In genomic region chr6:65034661-65035060, GRCm38 (mm10) we compare ENCODE assay signal across 26 mouse cellular contexts.
"Had no signal": no experiment of that assay in that cellular context is flagged by ENCODE, and none has a peak within 500 bp of the region (broad histone marks: within the 10 kb centered on the region; RNA-seq: fewer than 3 reads in every experiment).

No protein-coding gene starts in this region.

- H3K4me1 ChIP-seq: embryonic facial prominence, embryonic 10.5 days; embryonic facial prominence, embryonic 12.5 days; embryonic facial prominence, embryonic 13.5 days; embryonic facial prominence, embryonic 15.5 days; forebrain, embryonic 10.5 days; forebrain, embryonic 12.5 days; forebrain, embryonic 13.5 days; forebrain, embryonic 15.5 days; heart, embryonic 10.5 days had no signal

- H3K4me3 ChIP-seq: embryonic facial prominence, embryonic 10.5 days; embryonic facial prominence, embryonic 12.5 days; embryonic facial prominence, embryonic 13.5 days; embryonic facial prominence, embryonic 15.5 days; erythroblast, embryonic 14.5 days; forebrain, embryonic 10.5 days; forebrain, embryonic 12.5 days; forebrain, embryonic 13.5 days; forebrain, embryonic 15.5 days; gastrocnemius, adult 2 months; heart, adult 2 months; heart, embryonic 10.5 days had no signal

- H3K27ac ChIP-seq: embryonic facial prominence, embryonic 10.5 days; embryonic facial prominence, embryonic 12.5 days; embryonic facial prominence, embryonic 13.5 days; embryonic facial prominence, embryonic 15.5 days; forebrain, embryonic 10.5 days; forebrain, embryonic 12.5 days; forebrain, embryonic 13.5 days; forebrain, embryonic 15.5 days; gastrocnemius, adult 2 months; heart, adult 2 months; heart, embryonic 10.5 days had no signal

- H3K9ac ChIP-seq: embryonic facial prominence, embryonic 12.5 days; embryonic facial prominence, embryonic 13.5 days; embryonic facial prominence, embryonic 15.5 days; forebrain, embryonic 12.5 days; forebrain, embryonic 13.5 days; forebrain, embryonic 15.5 days; forebrain, postnatal 0 days had no signal

- H3K9me3 ChIP-seq: embryonic facial prominence, embryonic 10.5 days; embryonic facial prominence, embryonic 12.5 days; embryonic facial prominence, embryonic 13.5 days; embryonic facial prominence, embryonic 15.5 days; forebrain, embryonic 10.5 days; forebrain, embryonic 12.5 days; forebrain, embryonic 13.5 days; forebrain, embryonic 15.5 days; heart, embryonic 10.5 days had no signal

- H3K27me3 ChIP-seq: embryonic facial prominence, embryonic 12.5 days; embryonic facial prominence, embryonic 13.5 days; embryonic facial prominence, embryonic 15.5 days; forebrain, embryonic 12.5 days; forebrain, embryonic 13.5 days; forebrain, embryonic 15.5 days had no signal

- ATAC-seq: forebrain, embryonic 13.5 days; forebrain, embryonic 14.5 days; forebrain, embryonic 15.5 days; forebrain, embryonic 16.5 days; forebrain, postnatal 0 days had no signal

- DNase-seq: cerebellum, postnatal 14 days; cerebellum, postnatal 25 days; cerebellum, postnatal 36 days; embryo, embryonic 11 days; forebrain, postnatal 0 days; gastrocnemius, adult 2 months; gastrocnemius, postnatal 10 days; gastrocnemius, postnatal 14 days; gastrocnemius, postnatal 25 days; gastrocnemius, postnatal 36 days; heart, adult 11 months; heart, adult 18-20 months; heart, adult 2 months had no signal

- H3K4me2 ChIP-seq: embryonic facial prominence, embryonic 12.5 days; embryonic facial prominence, embryonic 13.5 days; embryonic facial prominence, embryonic 15.5 days; forebrain, embryonic 12.5 days; forebrain, embryonic 13.5 days; forebrain, embryonic 15.5 days; heart, embryonic 11.5 days had no signal

- H3K36me3 ChIP-seq: embryonic facial prominence, embryonic 10.5 days; embryonic facial prominence, embryonic 12.5 days; embryonic facial prominence, embryonic 13.5 days; embryonic facial prominence, embryonic 15.5 days; forebrain, embryonic 10.5 days; forebrain, embryonic 12.5 days; forebrain, embryonic 15.5 days; heart, embryonic 10.5 days had no signal
